Mouse (Mus musculus): ENCODE measurements around the gene Copz2.

DNA sequence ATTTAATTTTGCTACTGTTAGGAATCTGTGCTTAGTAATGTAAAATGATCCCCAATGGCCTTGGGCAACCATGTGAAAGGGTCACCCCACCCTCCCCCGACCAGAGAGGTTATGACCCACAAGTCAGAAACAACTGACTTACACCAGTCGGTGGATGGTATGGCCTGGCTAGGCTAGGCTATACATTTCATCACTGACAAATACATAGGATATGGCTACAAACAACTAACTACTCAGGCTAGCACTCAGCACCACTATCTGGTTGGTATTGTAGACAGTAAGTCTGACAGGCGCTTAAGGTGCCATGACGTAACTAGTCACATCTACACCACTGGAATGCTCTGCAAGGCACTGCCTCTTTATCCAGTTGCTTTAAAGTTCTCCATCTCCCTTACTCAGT is 36.2 kb upstream of the Copz2 start:
- TF ChIP-seq EP300 (IDR thresholded peaks at IDR 0.05) (no peak), CTCF (IDR thresholded peaks at IDR 0.05) (no peak)

Measured in lung, postnatal 0 days (tissue).